Mouse (Mus musculus): ENCODE measurements around the gene Tuba8. TPM values are rescaled to one million over a fixed set of nuclear protein-coding genes. Genes with fewer than 3 reads are reported as not detected.
A peak's percentile ranks its signal among the peaks of the same experiment; 100 is the strongest.

The Tuba8 gene
- polyA plus RNA-seq, 1 experiment from 2014 or later, result 0.64 TPM

GRCm38 (mm10) chr6:121245127-121246036, 34.9 kb downstream of the Tuba8 start, which contains the start of gene Usp18:
Gene Usp18, plus strand, starts transcription at chr6:121245906.
- 7% methylated on average over 35 of the region's 35 CpGs for WGBS
- H3K4me2 ChIP-seq (replicated peaks), result peak within 1 kb of the TSS; percentile 76
- H3K4me3 ChIP-seq, result peak within 1 kb of the TSS; percentile 61
- H3K27me3 ChIP-seq, result peaks cover 15% of the 10 kb centered on the region
- H3K36me3 ChIP-seq, result no peaks in the 10 kb centered on the region
- H3K4me1 ChIP-seq, result peaks cover 5% of the 10 kb centered on the region; the same call in 1 of the 2 replicates
- no peaks in the 10 kb centered on the region for H3K9me3 ChIP-seq
- no peak within 1 kb of the TSS for H3K27ac ChIP-seq
- peak; percentile 91 for ATAC-seq (ENCODE audit: low FRiP score, low read depth)
- peak within 1 kb of the TSS; percentile 73 for H3K9ac ChIP-seq

GRCm38 (mm10) chr6:121246037-121246361, 35.5 kb downstream of the Tuba8 start:
- peaks cover 15% of the 10 kb centered on the region for H3K27me3 ChIP-seq
- H3K4me1 ChIP-seq, result peaks cover 5% of the 10 kb centered on the region; the same call in 1 of the 2 replicates
- no peak overlapping the region for H3K27ac ChIP-seq
- peak; percentile 49; the same call in 1 of the 2 replicates for ATAC-seq (ENCODE audit: low FRiP score, low read depth)
- H3K4me3 ChIP-seq, result peak overlapping the region; percentile 61
- WGBS, result 13% methylated on average over 4 of the region's 4 CpGs
- no peaks in the 10 kb centered on the region for H3K9me3 ChIP-seq
- no peaks in the 10 kb centered on the region for H3K36me3 ChIP-seq
- peak overlapping the region; percentile 76 for H3K4me2 ChIP-seq (replicated peaks)
- peak overlapping the region; percentile 73 for H3K9ac ChIP-seq

- no peak overlapping the region for H3K4me2 ChIP-seq (replicated peaks)
- peaks cover 5% of the 10 kb centered on the region; the same call in 1 of the 2 replicates for H3K4me1 ChIP-seq
- H3K36me3 ChIP-seq, result no peaks in the 10 kb centered on the region
- no peaks in the 10 kb centered on the region for H3K27me3 ChIP-seq
- no peak for ATAC-seq (ENCODE audit: low FRiP score, low read depth)
- no peak overlapping the region for H3K9ac ChIP-seq
- H3K4me3 ChIP-seq, result no peak overlapping the region
- no peaks in the 10 kb centered on the region for H3K9me3 ChIP-seq
- H3K27ac ChIP-seq, result no peak overlapping the region
- 70% methylated on average over 1 of the region's 1 CpGs for WGBS
Observed at GRCm38 (mm10) chr6:121250406-121250805, 39.9 kb downstream of the Tuba8 start.

GRCm38 (mm10) chr6:121251256-121251655, 40.8 kb downstream of the Tuba8 start:
- Histone ChIP-seq H3K36me3 (no peaks in the 10 kb centered on the region), H3K4me3 (no peak overlapping the region), H3K4me1 (peaks cover 5% of the 10 kb centered on the region; the same call in 1 of the 2 replicates), H3K27me3 (no peaks in the 10 kb centered on the region), H3K4me2 (replicated peaks) (no peak overlapping the region), H3K9me3 (no peaks in the 10 kb centered on the region), H3K27ac (no peak overlapping the region), H3K9ac (no peak overlapping the region)
- no peak for ATAC-seq (ENCODE audit: low FRiP score, low read depth)
- 73% methylated on average over 5 of the region's 5 CpGs for WGBS

GRCm38 (mm10) chr6:121260548-121260947, 50.1 kb downstream of the Tuba8 start:
- no peak for ATAC-seq (ENCODE audit: low FRiP score, low read depth)
- H3K9ac ChIP-seq, result no peak overlapping the region
- no peaks in the 10 kb centered on the region for H3K4me1 ChIP-seq
- no peak overlapping the region for H3K27ac ChIP-seq
- H3K4me3 ChIP-seq, result no peak overlapping the region
- H3K4me2 ChIP-seq (replicated peaks), result no peak overlapping the region
- H3K36me3 ChIP-seq, result no peaks in the 10 kb centered on the region
- no peaks in the 10 kb centered on the region for H3K27me3 ChIP-seq
- WGBS, result 29% methylated on average over 9 of the region's 9 CpGs
- peaks cover 5% of the 10 kb centered on the region for H3K9me3 ChIP-seq

- H3K4me1 ChIP-seq, result no peaks in the 10 kb centered on the region
- H3K36me3 ChIP-seq, result no peaks in the 10 kb centered on the region
- H3K4me3 ChIP-seq, result no peak overlapping the region
- no peak overlapping the region for H3K4me2 ChIP-seq (replicated peaks)
- H3K9ac ChIP-seq, result no peak overlapping the region
- peaks cover 8% of the 10 kb centered on the region for H3K9me3 ChIP-seq
- 83% methylated on average over 8 of the region's 8 CpGs for WGBS
- H3K27ac ChIP-seq, result no peak overlapping the region
- no peaks in the 10 kb centered on the region for H3K27me3 ChIP-seq
- ATAC-seq (ENCODE audit: low FRiP score, low read depth), result no peak
Observed at GRCm38 (mm10) chr6:121261233-121261632, 50.7 kb downstream of the Tuba8 start.

GRCm38 (mm10) chr6:121262004-121262403, 51.5 kb downstream of the Tuba8 start:
- no peak for ATAC-seq (ENCODE audit: low FRiP score, low read depth)
- Histone ChIP-seq H3K4me2 (replicated peaks) (no peak overlapping the region), H3K4me1 (no peaks in the 10 kb centered on the region), H3K27me3 (no peaks in the 10 kb centered on the region), H3K27ac (no peak overlapping the region), H3K9me3 (peaks cover 8% of the 10 kb centered on the region), H3K9ac (no peak overlapping the region), H3K36me3 (no peaks in the 10 kb centered on the region), H3K4me3 (no peak overlapping the region)
- 89% methylated on average over 10 of the region's 10 CpGs for WGBS

- no peaks in the 10 kb centered on the region for H3K4me1 ChIP-seq
- no peak for ATAC-seq (ENCODE audit: low FRiP score, low read depth)
- H3K36me3 ChIP-seq, result no peaks in the 10 kb centered on the region
- H3K9ac ChIP-seq, result no peak overlapping the region
- H3K27ac ChIP-seq, result no peak overlapping the region
- no peak overlapping the region for H3K4me3 ChIP-seq
- peaks cover 6% of the 10 kb centered on the region for H3K9me3 ChIP-seq
- H3K27me3 ChIP-seq, result no peaks in the 10 kb centered on the region
- no peak overlapping the region for H3K4me2 ChIP-seq (replicated peaks)
- 90% methylated on average over 11 of the region's 11 CpGs for WGBS
Observed at GRCm38 (mm10) chr6:121262496-121262895, 52.0 kb downstream of the Tuba8 start.

GRCm38 (mm10) chr6:121270156-121270555, 59.7 kb downstream of the Tuba8 start:
- 89% methylated on average over 6 of the region's 6 CpGs for WGBS
- Histone ChIP-seq H3K27me3 (no peaks in the 10 kb centered on the region), H3K4me1 (peaks cover 2% of the 10 kb centered on the region; the same call in 1 of the 2 replicates), H3K9me3 (peaks cover 3% of the 10 kb centered on the region; the same call in 1 of the 2 replicates), H3K27ac (no peak overlapping the region), H3K36me3 (no peaks in the 10 kb centered on the region), H3K9ac (no peak overlapping the region), H3K4me3 (no peak overlapping the region), H3K4me2 (replicated peaks) (no peak overlapping the region)
- ATAC-seq (ENCODE audit: low FRiP score, low read depth), result no peak

- H3K27me3 ChIP-seq, result no peaks in the 10 kb centered on the region
- H3K9ac ChIP-seq, result no peak overlapping the region
- ATAC-seq (ENCODE audit: low FRiP score, low read depth), result peak; percentile 22; the same call in 1 of the 2 replicates
- H3K36me3 ChIP-seq, result no peaks in the 10 kb centered on the region
- peak overlapping the region; percentile 63 for H3K4me2 ChIP-seq (replicated peaks)
- peaks cover 2% of the 10 kb centered on the region; the same call in 1 of the 2 replicates for H3K4me1 ChIP-seq
- H3K4me3 ChIP-seq, result peak overlapping the region; percentile 43; the same call in 1 of the 2 replicates
- 12% methylated on average over 4 of the region's 4 CpGs for WGBS
- H3K9me3 ChIP-seq, result no peaks in the 10 kb centered on the region
- no peak overlapping the region for H3K27ac ChIP-seq
Observed at GRCm38 (mm10) chr6:121271707-121272074, 61.2 kb downstream of the Tuba8 start.

GRCm38 (mm10) chr6:121272075-121272800, 61.7 kb downstream of the Tuba8 start:
- Histone ChIP-seq H3K9ac (peak overlapping the region; percentile 21; the same call in 1 of the 2 replicates), H3K9me3 (no peaks in the 10 kb centered on the region), H3K4me3 (peak overlapping the region; percentile 43), H3K36me3 (no peaks in the 10 kb centered on the region), H3K27me3 (no peaks in the 10 kb centered on the region), H3K27ac (peak overlapping the region; percentile 70), H3K4me1 (peaks cover 2% of the 10 kb centered on the region; the same call in 1 of the 2 replicates), H3K4me2 (replicated peaks) (peak overlapping the region; percentile 63)
- 11% methylated on average over 17 of the region's 17 CpGs for WGBS
- peak; percentile 93 for ATAC-seq (ENCODE audit: low FRiP score, low read depth)

- no peaks in the 10 kb centered on the region for H3K27me3 ChIP-seq
Observed at GRCm38 (mm10) chr6:121274356-121274755, 63.9 kb downstream of the Tuba8 start.

More at GRCm38 (mm10) chr6:121274356-121274755, 63.9 kb downstream of the Tuba8 start:
- H3K4me2 ChIP-seq (replicated peaks), result no peak overlapping the region
- no peak overlapping the region for H3K4me3 ChIP-seq
- no peaks in the 10 kb centered on the region for H3K36me3 ChIP-seq
- H3K4me1 ChIP-seq, result peaks cover 2% of the 10 kb centered on the region; the same call in 1 of the 2 replicates
- H3K27ac ChIP-seq, result no peak overlapping the region
- H3K9me3 ChIP-seq, result no peaks in the 10 kb centered on the region
- ATAC-seq (ENCODE audit: low FRiP score, low read depth), result no peak
- no peak overlapping the region for H3K9ac ChIP-seq
- 77% methylated on average over 3 of the region's 3 CpGs for WGBS

Measured in limb, embryonic 13.5 days (tissue).